ENCODE assay signal across 9 mouse cellular contexts in genomic region chr10:68356973-68357372, GRCm38 (mm10).
A peak's percentile ranks its signal among the peaks of the same experiment; 100 is the strongest.
DNase-seq lines count a peak whose midpoint lies in the region; ATAC-seq and TF ChIP-seq lines count a peak whose summit lies in the region.
"Had no signal": no experiment of that assay in that cellular context is flagged by ENCODE, and none has a peak within 500 bp of the region (broad histone marks: within the 10 kb centered on the region; RNA-seq: fewer than 3 reads in every experiment).

No protein-coding gene starts in this region.

- no peaks in the 10 kb centered on the region for H3K36me3 ChIP-seq in intestine, embryonic 16.5 days (ENCODE audit: control insufficient read depth, insufficient read depth, low read length)
- no peaks in the 10 kb centered on the region for H3K36me3 ChIP-seq in lung, postnatal 0 days (ENCODE audit: insufficient read depth, low read length)
- H3K36me3 ChIP-seq: hindbrain, embryonic 15.5 days had no signal

- ATAC-seq in frontal cortex, adult (ENCODE audit: low TSS enrichment): peak; percentile 64
- ATAC-seq in intestine, embryonic 16.5 days: peak; percentile 4; the same call in 1 of the 2 replicates
- no peak for ATAC-seq in lung, postnatal 0 days

- TF ChIP-seq CTCF in lung, postnatal 0 days (IDR thresholded peaks at IDR 0.05): peak; percentile 62

- H3K9me3 ChIP-seq in intestine, embryonic 16.5 days (ENCODE audit: control insufficient read depth, low read length): peaks cover 4% of the 10 kb centered on the region
- H3K9me3 ChIP-seq in lung, postnatal 0 days (ENCODE audit: low read length): no peaks in the 10 kb centered on the region
- H3K9me3 ChIP-seq: hindbrain, embryonic 15.5 days had no signal

- H3K27ac ChIP-seq in intestine, embryonic 16.5 days (ENCODE audit: low read length): 0 out of 2 replicates have a peak overlapping the region, but pooled peaks have one; percentile 9
- peak overlapping the region; percentile 62 for H3K27ac ChIP-seq in lung, postnatal 0 days (ENCODE audit: low read length)
- H3K27ac ChIP-seq: hindbrain, embryonic 15.5 days had no signal

- H3K27me3 ChIP-seq in intestine, embryonic 16.5 days (replicated peaks; ENCODE audit: control insufficient read depth, insufficient read depth, low read length): no peaks in the 10 kb centered on the region
- H3K27me3 ChIP-seq in lung, postnatal 0 days (replicated peaks; ENCODE audit: insufficient read depth, low read length): no peaks in the 10 kb centered on the region
- H3K27me3 ChIP-seq: hindbrain, embryonic 15.5 days had no signal

- H3K4me3 ChIP-seq in intestine, embryonic 16.5 days (ENCODE audit: low read length): no peak overlapping the region
- no peak overlapping the region for H3K4me3 ChIP-seq in lung, postnatal 0 days (ENCODE audit: low read depth, low read length)
- H3K4me3 ChIP-seq: hindbrain, embryonic 15.5 days had no signal

- no peak overlapping the region for H3K4me2 ChIP-seq in intestine, embryonic 16.5 days (ENCODE audit: low read depth, low read length)
- H3K4me2 ChIP-seq in lung, postnatal 0 days (replicated peaks; ENCODE audit: low read depth, low read length): no peak overlapping the region
- H3K4me2 ChIP-seq: hindbrain, embryonic 15.5 days had no signal

- H3K9ac ChIP-seq in intestine, embryonic 16.5 days (ENCODE audit: low read depth, low read length): no peak overlapping the region
- H3K9ac ChIP-seq in lung, postnatal 0 days (replicated peaks; ENCODE audit: low read depth): no peak overlapping the region
- H3K9ac ChIP-seq: hindbrain, embryonic 15.5 days had no signal

- H3K4me1 ChIP-seq in intestine, embryonic 16.5 days (ENCODE audit: control insufficient read depth, insufficient read depth, low read length): peaks cover 9% of the 10 kb centered on the region; the same call in 1 of the 2 replicates
- H3K4me1 ChIP-seq in lung, postnatal 0 days (ENCODE audit: insufficient read depth, low read depth, low read length): no peaks in the 10 kb centered on the region; the same call in 1 of the 2 replicates

- no peak for DNase-seq in frontal cortex, adult 2 months (ENCODE audit: extremely low spot score in 1 of 2, low spot score in 1 of 2)
- DNase-seq in thymus, postnatal 4 days: peak; percentile 23
- no peak for DNase-seq in thymus, postnatal 36 days
- peak; percentile 35 for DNase-seq in lung, postnatal 0 days (ENCODE audit: low spot score)
- DNase-seq in cerebellum, postnatal 36 days: no peak
- DNase-seq in heart, adult 8-10 months (ENCODE audit: low spot score): no peak

- no peak for TF ChIP-seq EP300 in lung, postnatal 0 days (IDR thresholded peaks at IDR 0.05)

- WGBS in intestine, embryonic 16.5 days: 49% methylated on average over 6 of the region's 6 CpGs
- 26% methylated on average over 6 of the region's 6 CpGs for WGBS in lung, postnatal 0 days

Comparison
In these comparisons a context has a peak if more than half of its experiments do, and no peak if none do; other contexts are left out.
1. DNase-seq: peak in thymus, postnatal 4 days (single experiment) and lung, postnatal 0 days (single experiment); none in frontal cortex, adult 2 months (0 of 2), thymus, postnatal 36 days (0 of 2), cerebellum, postnatal 36 days (0 of 2) and heart, adult 8-10 months (single experiment).